ENCODE assay signal across 16 mouse cellular contexts in the genomic region with DNA sequence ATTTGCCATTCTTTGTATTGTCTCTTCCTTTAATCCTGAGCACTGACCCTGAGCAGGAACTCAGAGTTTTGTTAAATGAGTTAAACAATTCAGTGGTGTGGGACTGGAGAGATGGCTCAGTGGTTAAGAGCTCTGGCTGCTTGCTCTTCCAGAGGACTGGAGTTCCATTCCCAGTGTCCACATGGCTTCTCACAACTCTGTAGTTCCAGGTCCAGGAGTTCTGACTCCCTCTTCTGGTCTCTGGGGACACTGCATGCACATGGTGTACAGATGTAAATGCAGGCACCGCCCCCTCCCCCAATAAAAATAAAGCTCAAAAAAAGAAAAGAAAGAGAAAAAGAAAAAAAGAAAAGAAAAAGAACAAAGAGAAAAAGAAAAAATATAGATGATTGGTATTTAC. TPM values are rescaled to one million over a fixed set of nuclear protein-coding genes. Genes with fewer than 3 reads are reported as not detected.
"Had no signal": no experiment of that assay in that cellular context is flagged by ENCODE, and none has a peak within 500 bp of the region (broad histone marks: within the 10 kb centered on the region; RNA-seq: fewer than 3 reads in every experiment).

No protein-coding gene starts in this region.

- DNase-seq: kidney, adult 18-20 months; kidney, postnatal 36 days; left cerebral cortex, postnatal 4 days; lung, postnatal 14 days; right cerebral cortex, postnatal 14 days; thymus, postnatal 14 days had no signal

- H3K36me3 ChIP-seq: limb, embryonic 13.5 days; liver, embryonic 12.5 days; lung, embryonic 15.5 days; midbrain, embryonic 12.5 days; stomach, embryonic 15.5 days had no signal

- H3K4me2 ChIP-seq: limb, embryonic 13.5 days; liver, embryonic 12.5 days; lung, embryonic 15.5 days; midbrain, embryonic 12.5 days; stomach, embryonic 15.5 days had no signal

- H3K4me3 ChIP-seq: limb, embryonic 13.5 days; liver, embryonic 12.5 days; lung, embryonic 15.5 days; megakaryocyte, embryonic 14.5 days; midbrain, embryonic 12.5 days; stomach, embryonic 15.5 days had no signal

- H3K9ac ChIP-seq: limb, embryonic 13.5 days; liver, embryonic 12.5 days; lung, embryonic 15.5 days; midbrain, embryonic 12.5 days; stomach, embryonic 15.5 days had no signal

- H3K27me3 ChIP-seq: limb, embryonic 13.5 days; liver, embryonic 12.5 days; lung, embryonic 15.5 days; midbrain, embryonic 12.5 days; stomach, embryonic 15.5 days had no signal

- H3K4me1 ChIP-seq: liver, embryonic 12.5 days; lung, embryonic 15.5 days; midbrain, embryonic 12.5 days; stomach, embryonic 15.5 days had no signal

- H3K9me3 ChIP-seq: limb, embryonic 13.5 days; liver, embryonic 12.5 days; lung, embryonic 15.5 days; midbrain, embryonic 12.5 days; stomach, embryonic 15.5 days had no signal

- ATAC-seq: liver, embryonic 12.5 days; midbrain, embryonic 16.5 days had no signal

- H3K27ac ChIP-seq: limb, embryonic 13.5 days; liver, embryonic 12.5 days; lung, embryonic 15.5 days; macrophage; midbrain, embryonic 12.5 days; stomach, embryonic 15.5 days had no signal

RNA-seq across cellular contexts. Expression of a gene that starts 43.6 kb away (rescaled TPM):
- total RNA-seq: layer of hippocampus, adult 18-20 months; layer of hippocampus, postnatal 10 days had no signal
- polyA plus RNA-seq: macrophage had no signal
